Mouse (Mus musculus): ENCODE results near the gene Sv2a. TPM values are rescaled to one million over a fixed set of nuclear protein-coding genes. Genes with fewer than 3 reads are reported as not detected.

Gene Sv2a
- polyA plus RNA-seq (2016; fragmentation: Nextera tagmentation; extraction: Ambion mirVana) = 44.4 and 44.8 TPM in 2 replicates

GRCm38 (mm10) chr3:96180727-96181477 is at the start of gene Sv2a:
Sv2a (plus strand) TSS chr3:96181151.
- H3K4me3 ChIP-seq = peak within 1 kb of the TSS; percentile 51
- peaks cover 23% of the 10 kb centered on the region for H3K4me1 ChIP-seq
- H3K27ac ChIP-seq = no peak within 1 kb of the TSS; the same call in 1 of the 2 replicates
- peak within 1 kb of the TSS; percentile 66 for H3K4me2 ChIP-seq (replicated peaks)
- peaks cover 26% of the 10 kb centered on the region for H3K36me3 ChIP-seq
- under 1% methylated on average over 16 of the region's 23 CpGs for WGBS
- peak within 1 kb of the TSS; percentile 69 for H3K9ac ChIP-seq
- no peaks in the 10 kb centered on the region for H3K9me3 ChIP-seq
- H3K27me3 ChIP-seq (replicated peaks) = no peaks in the 10 kb centered on the region
- ATAC-seq (ENCODE audit: low FRiP score, low read depth) = peak; percentile 72

- Histone ChIP-seq H3K9ac (no peak overlapping the region), H3K4me1 (no peaks in the 10 kb centered on the region), H3K4me2 (replicated peaks) (no peak overlapping the region), H3K27ac (no peak overlapping the region), H3K27me3 (replicated peaks) (no peaks in the 10 kb centered on the region), H3K36me3 (no peaks in the 10 kb centered on the region; the same call in 1 of the 2 replicates), H3K9me3 (no peaks in the 10 kb centered on the region), H3K4me3 (no peak overlapping the region)
- 88% methylated on average over 3 of the region's 3 CpGs for WGBS
- no peak for ATAC-seq (ENCODE audit: low FRiP score, low read depth)
Measured at GRCm38 (mm10) chr3:96132478-96132877, 48.5 kb upstream of the Sv2a start.

DNA sequence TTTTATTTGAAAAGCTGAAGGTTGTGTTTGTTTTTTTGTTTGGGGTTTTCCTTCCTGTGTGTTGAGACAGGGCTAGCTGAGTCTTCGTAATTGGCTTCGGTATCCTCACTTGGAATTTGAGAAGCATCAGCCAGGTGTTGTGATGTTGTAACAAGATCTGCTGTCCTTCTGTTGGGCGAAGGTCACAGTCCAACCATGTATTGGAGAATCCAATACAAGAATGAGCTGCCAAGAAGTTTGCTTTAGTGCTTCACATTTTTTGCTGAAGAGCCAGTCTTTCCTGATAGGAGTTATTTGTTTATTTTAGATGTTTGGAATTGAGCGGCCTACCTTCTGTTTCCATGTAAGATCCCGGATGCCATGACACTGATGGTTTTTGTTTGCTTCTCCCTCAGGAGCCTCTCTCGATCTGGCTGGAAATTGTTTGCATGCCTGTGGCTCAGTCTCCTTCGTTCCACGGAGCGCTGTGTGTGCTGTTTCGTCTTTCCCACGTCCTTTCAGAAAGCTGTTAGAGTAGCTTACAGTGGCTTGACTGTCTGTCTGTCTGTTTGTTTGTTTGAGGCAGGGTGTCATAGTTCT is 47.5 kb upstream of the Sv2a start:
- H3K4me3 ChIP-seq = no peak overlapping the region
- no peaks in the 10 kb centered on the region for H3K4me1 ChIP-seq
- no peaks in the 10 kb centered on the region; the same call in 1 of the 2 replicates for H3K36me3 ChIP-seq
- WGBS = 84% methylated on average over 11 of the region's 11 CpGs
- no peaks in the 10 kb centered on the region for H3K9me3 ChIP-seq
- no peak overlapping the region for H3K27ac ChIP-seq
- no peak for ATAC-seq (ENCODE audit: low FRiP score, low read depth)
- no peak overlapping the region for H3K9ac ChIP-seq
- H3K4me2 ChIP-seq (replicated peaks) = no peak overlapping the region
- H3K27me3 ChIP-seq (replicated peaks) = no peaks in the 10 kb centered on the region

DNA sequence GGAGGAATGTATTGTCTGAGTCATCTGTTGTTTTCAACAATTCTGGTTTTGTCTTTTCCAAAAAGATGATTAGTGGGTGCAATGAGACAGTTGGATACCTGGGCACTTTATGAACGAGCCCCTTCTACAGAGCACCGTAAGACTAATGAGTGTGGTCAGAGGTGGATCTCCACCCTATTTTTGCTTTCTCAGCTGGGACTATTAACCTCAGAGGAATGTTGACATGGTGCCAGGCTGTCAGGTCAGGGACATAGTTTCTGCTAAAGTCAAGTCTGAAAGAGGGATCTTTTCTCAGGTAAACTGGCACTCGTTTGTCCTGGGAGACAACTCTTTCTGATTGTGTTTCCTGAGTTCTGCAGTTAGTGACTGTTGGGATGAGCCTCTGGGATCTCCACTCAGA is 45.9 kb upstream of the Sv2a start:
- Histone ChIP-seq H3K9ac (no peak overlapping the region), H3K4me1 (0 out of 2 replicates have a peak, but pooled peaks cover 3% of the 10 kb centered on the region), H3K36me3 (peaks cover 3% of the 10 kb centered on the region; the same call in 1 of the 2 replicates), H3K27ac (no peak overlapping the region), H3K4me2 (replicated peaks) (no peak overlapping the region), H3K27me3 (replicated peaks) (no peaks in the 10 kb centered on the region), H3K4me3 (no peak overlapping the region), H3K9me3 (no peaks in the 10 kb centered on the region)
- WGBS = 85% methylated on average over 3 of the region's 3 CpGs
- ATAC-seq (ENCODE audit: low FRiP score, low read depth) = no peak

DNA sequence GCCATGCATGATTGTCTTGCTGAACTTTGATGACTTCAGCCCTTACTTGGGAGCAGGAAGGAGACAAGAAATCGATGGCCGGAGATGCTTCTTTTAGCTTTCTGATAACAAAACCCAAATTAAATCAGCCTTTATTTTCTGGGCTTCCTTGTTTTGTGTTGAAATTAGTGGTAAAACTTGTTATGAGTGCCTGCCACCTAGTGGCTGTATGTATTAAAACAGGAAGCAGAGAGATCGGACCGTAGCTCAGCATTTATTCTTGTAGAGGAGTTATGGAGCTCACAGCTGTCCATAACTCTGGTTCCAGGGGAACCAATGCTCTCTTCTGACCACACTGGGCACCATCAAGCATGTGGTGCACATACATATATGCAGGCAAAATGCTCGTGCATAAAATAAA is 33.0 kb upstream of the Sv2a start:
- no peak overlapping the region for H3K4me2 ChIP-seq (replicated peaks)
- H3K9me3 ChIP-seq = no peaks in the 10 kb centered on the region
- peaks cover 38% of the 10 kb centered on the region for H3K36me3 ChIP-seq
- 27% methylated on average over 5 of the region's 5 CpGs for WGBS
- no peaks in the 10 kb centered on the region for H3K4me1 ChIP-seq
- no peak overlapping the region for H3K9ac ChIP-seq
- H3K27ac ChIP-seq = no peak overlapping the region
- no peak for ATAC-seq (ENCODE audit: low FRiP score, low read depth)
- no peak overlapping the region for H3K4me3 ChIP-seq
- H3K27me3 ChIP-seq (replicated peaks) = no peaks in the 10 kb centered on the region

- Histone ChIP-seq H3K4me2 (replicated peaks) (no peak overlapping the region), H3K36me3 (peaks cover 55% of the 10 kb centered on the region), H3K4me1 (no peaks in the 10 kb centered on the region), H3K9me3 (no peaks in the 10 kb centered on the region), H3K27me3 (replicated peaks) (no peaks in the 10 kb centered on the region), H3K27ac (no peak overlapping the region), H3K4me3 (no peak overlapping the region), H3K9ac (no peak overlapping the region)
- 89% methylated on average over 7 of the region's 7 CpGs for WGBS
- ATAC-seq (ENCODE audit: low FRiP score, low read depth) = no peak
Measured at GRCm38 (mm10) chr3:96151836-96152235, 29.1 kb upstream of the Sv2a start.

DNA sequence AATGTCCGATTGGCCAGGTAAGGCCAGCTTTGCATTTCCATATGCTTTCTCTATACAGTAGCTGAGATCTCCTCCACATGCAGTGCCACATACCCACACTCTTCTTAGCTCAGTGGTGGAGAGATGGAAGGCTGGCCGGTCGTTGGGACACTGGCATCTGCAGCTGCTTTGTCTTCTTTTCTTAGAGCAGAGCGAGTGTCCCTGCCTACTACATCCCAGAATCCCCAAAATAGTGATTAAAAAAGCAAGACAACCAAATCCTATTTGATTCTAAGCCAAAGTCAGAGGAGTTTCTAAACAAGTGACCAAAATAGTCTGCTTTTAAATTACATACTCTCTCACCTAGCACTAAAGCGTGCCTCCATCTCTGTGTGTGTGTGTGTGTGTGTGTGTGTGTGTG is 28.3 kb upstream of the Sv2a start:
- WGBS = 92% methylated on average over 5 of the region's 5 CpGs
- peaks cover 55% of the 10 kb centered on the region for H3K36me3 ChIP-seq
- H3K27me3 ChIP-seq (replicated peaks) = no peaks in the 10 kb centered on the region
- H3K27ac ChIP-seq = no peak overlapping the region
- no peaks in the 10 kb centered on the region for H3K4me1 ChIP-seq
- H3K4me3 ChIP-seq = no peak overlapping the region
- H3K9ac ChIP-seq = no peak overlapping the region
- no peak overlapping the region for H3K4me2 ChIP-seq (replicated peaks)
- ATAC-seq (ENCODE audit: low FRiP score, low read depth) = no peak
- H3K9me3 ChIP-seq = no peaks in the 10 kb centered on the region

- no peaks in the 10 kb centered on the region; the same call in 1 of the 2 replicates for H3K4me1 ChIP-seq
- H3K27ac ChIP-seq = no peak overlapping the region
- 81% methylated on average over 8 of the region's 8 CpGs for WGBS
- no peaks in the 10 kb centered on the region for H3K27me3 ChIP-seq (replicated peaks)
- ATAC-seq (ENCODE audit: low FRiP score, low read depth) = no peak
- no peaks in the 10 kb centered on the region for H3K9me3 ChIP-seq
- H3K4me2 ChIP-seq (replicated peaks) = no peak overlapping the region
- H3K36me3 ChIP-seq = peaks cover 51% of the 10 kb centered on the region
- no peak overlapping the region for H3K4me3 ChIP-seq
- H3K9ac ChIP-seq = no peak overlapping the region
Measured at GRCm38 (mm10) chr3:96155501-96155900, 25.4 kb upstream of the Sv2a start.

DNA sequence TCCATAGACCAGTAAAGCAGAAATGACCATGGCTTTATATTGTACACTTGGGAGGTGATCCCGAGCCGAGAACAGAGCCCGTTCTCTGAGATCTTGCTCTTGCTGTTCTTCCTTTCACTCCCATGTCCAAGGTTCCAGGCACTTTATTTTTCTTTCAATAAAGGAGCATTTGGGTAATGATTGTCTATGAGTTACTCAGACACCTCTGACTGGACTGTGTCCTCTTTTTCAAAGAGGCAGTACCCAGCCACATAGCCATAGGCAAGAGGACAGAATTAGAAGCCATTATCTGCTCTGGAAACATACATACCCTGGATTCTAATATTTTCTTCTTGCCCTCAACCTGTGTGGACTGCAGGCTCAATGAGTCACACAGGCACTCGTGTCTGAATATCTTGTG is 21.1 kb upstream of the Sv2a start:
- Histone ChIP-seq H3K9me3 (no peaks in the 10 kb centered on the region), H3K27me3 (replicated peaks) (no peaks in the 10 kb centered on the region), H3K27ac (no peak overlapping the region), H3K4me3 (no peak overlapping the region), H3K4me1 (peaks cover 16% of the 10 kb centered on the region), H3K4me2 (replicated peaks) (no peak overlapping the region), H3K36me3 (peaks cover 12% of the 10 kb centered on the region), H3K9ac (no peak overlapping the region)
- no peak for ATAC-seq (ENCODE audit: low FRiP score, low read depth)
- 84% methylated on average over 4 of the region's 4 CpGs for WGBS

DNA sequence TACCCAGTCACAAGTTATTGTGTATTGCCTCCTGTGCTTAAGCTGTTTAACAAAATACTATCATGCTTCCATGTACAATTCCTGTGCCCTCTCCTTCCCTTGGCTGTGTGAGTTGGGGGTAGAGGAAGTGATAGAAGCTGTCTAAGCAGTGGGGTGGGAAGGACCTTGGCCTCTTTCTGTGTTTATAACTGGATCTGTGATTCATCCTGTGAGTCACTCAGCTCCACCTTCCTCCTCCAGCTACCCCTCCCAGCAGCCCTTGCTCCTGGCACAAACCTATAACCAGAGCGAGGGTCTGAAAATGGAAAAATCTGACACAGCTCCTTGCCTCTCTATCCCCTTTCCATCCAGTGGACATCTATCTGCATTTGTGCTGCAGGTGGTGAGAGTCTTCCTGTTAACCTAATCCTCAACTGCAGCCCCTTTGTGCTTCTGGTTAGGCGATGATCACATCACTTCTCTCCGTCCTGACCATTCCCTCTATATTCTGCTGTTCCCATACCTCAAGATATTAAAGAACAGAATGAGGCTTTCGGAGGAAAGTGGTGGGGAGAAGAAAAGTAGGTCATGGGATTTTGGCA is 20.6 kb upstream of the Sv2a start:
- Histone ChIP-seq H3K4me1 (peaks cover 16% of the 10 kb centered on the region), H3K36me3 (peaks cover 7% of the 10 kb centered on the region), H3K9me3 (no peaks in the 10 kb centered on the region), H3K4me3 (no peak overlapping the region), H3K27me3 (replicated peaks) (no peaks in the 10 kb centered on the region), H3K27ac (no peak overlapping the region), H3K9ac (no peak overlapping the region), H3K4me2 (replicated peaks) (peak overlapping the region; percentile 75; the same call in 1 of the 2 replicates)
- no peak for ATAC-seq (ENCODE audit: low FRiP score, low read depth)
- 68% methylated on average over 4 of the region's 4 CpGs for WGBS

DNA sequence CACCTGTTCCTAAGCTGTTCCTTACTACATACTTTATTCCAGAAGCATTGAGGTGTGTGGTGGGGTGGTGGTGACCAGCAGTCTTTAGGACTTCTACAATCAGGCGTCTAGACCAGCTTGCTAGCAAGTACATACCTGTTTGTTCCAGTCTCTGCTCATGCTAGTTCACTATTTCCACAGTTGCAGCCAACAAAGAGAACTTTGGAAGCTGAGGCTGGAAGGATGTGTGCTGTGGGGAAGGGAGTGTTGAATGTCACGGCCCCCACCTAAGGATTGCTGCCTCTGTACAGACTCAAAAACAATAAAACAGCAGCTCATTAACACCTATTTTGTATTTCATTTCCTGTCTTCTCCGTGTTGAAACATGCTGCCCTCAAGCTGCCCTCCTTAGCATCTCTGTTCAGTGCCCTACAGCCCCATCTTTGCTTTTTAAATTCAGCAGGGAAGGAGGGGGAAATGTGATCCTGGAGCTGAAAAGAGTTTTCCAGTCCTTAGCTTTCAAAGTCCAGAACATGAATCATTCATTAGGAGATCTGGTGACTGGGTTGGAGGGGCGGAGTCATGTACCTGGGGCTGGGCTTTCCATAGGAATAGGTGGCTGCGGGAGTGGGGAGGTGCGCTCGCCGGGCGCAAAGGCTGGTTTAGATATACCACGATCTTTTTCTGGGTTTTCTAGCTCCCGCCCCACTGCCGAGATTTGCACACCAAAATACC is 20.0 kb upstream of the Sv2a start:
- Histone ChIP-seq H3K9me3 (no peaks in the 10 kb centered on the region), H3K9ac (peak overlapping the region; percentile 64), H3K27me3 (replicated peaks) (no peaks in the 10 kb centered on the region), H3K4me3 (peak overlapping the region; percentile 34), H3K36me3 (peaks cover under 1% of the 10 kb centered on the region; the same call in 1 of the 2 replicates), H3K27ac (no peak overlapping the region), H3K4me1 (peaks cover 16% of the 10 kb centered on the region), H3K4me2 (replicated peaks) (peak overlapping the region; percentile 75)
- 0 out of 2 replicates have a peak, but pooled peaks have one; percentile 49 for ATAC-seq (ENCODE audit: low FRiP score, low read depth)
- 2% methylated on average over 12 of the region's 12 CpGs for WGBS

Data from neural tube, embryonic 12.5 days (tissue).